Mouse (Mus musculus) skeletal muscle tissue, postnatal 0 days (tissue): ENCODE data around the gene Olfr297. TPM values are rescaled to one million over a fixed set of nuclear protein-coding genes. Genes with fewer than 3 reads are reported as not detected.

ENCODE experiments used
- polyA plus RNA-seq: library from polyadenylated mRNA; unstranded; fragments of >200 nt; fragmentation: Nextera tagmentation; extraction: Ambion mirVana; gene quantifications from 2 replicates; pipeline ENCODE4 v1.2.1, GENCODE M21; 2015

The Olfr297 gene
- not detected in 2 replicates for polyA plus RNA-seq

GRCm38 (mm10) chr7:86519668-86520067, at the start of gene Olfr297:
TSS of gene Olfr297 (plus strand) at chr7:86519968.

GRCm38 (mm10) chr7:86492384-86492783, 27.4 kb upstream of the Olfr297 start, which contains the start of gene Olfr298:
TSS of gene Olfr298 (minus strand) at chr7:86492484.

Other genes starting within 250 kb of the Olfr297 start
- not detected in 2 replicates for gene Olfr310, start 242.8 kb upstream of the Olfr297 start, polyA plus RNA-seq
- gene Olfr309, start 206.3 kb upstream of the Olfr297 start, polyA plus RNA-seq, result not detected in 2 replicates
- not detected in 2 replicates for gene Olfr308, start 194.3 kb upstream of the Olfr297 start, polyA plus RNA-seq
- gene Olfr307, start 182.4 kb upstream of the Olfr297 start, polyA plus RNA-seq, result not detected in 2 replicates
- gene Olfr305, start 153.0 kb upstream of the Olfr297 start, polyA plus RNA-seq, result not detected in 2 replicates
- not detected in 2 replicates for gene Olfr304, start 133.3 kb upstream of the Olfr297 start, polyA plus RNA-seq
- not detected in 2 replicates for gene Olfr303, start 122.2 kb upstream of the Olfr297 start, polyA plus RNA-seq
- gene Olfr301, start 116.1 kb upstream of the Olfr297 start, polyA plus RNA-seq, result not detected in 2 replicates
- gene Olfr299, start 60.0 kb upstream of the Olfr297 start, polyA plus RNA-seq, result not detected in 2 replicates
- not detected in 2 replicates for gene Olfr298, start 27.5 kb upstream of the Olfr297 start, polyA plus RNA-seq
- gene Olfr295, start 63.9 kb downstream of the Olfr297 start, polyA plus RNA-seq, result not detected in 2 replicates
- not detected in 2 replicates for gene Olfr294, start 96.7 kb downstream of the Olfr297 start, polyA plus RNA-seq
- not detected in 2 replicates for gene Olfr293, start 129.1 kb downstream of the Olfr297 start, polyA plus RNA-seq
- gene Olfr292, start 168.4 kb downstream of the Olfr297 start, polyA plus RNA-seq, result not detected in 2 replicates